Mouse (Mus musculus) stomach, postnatal 0 days (tissue): ENCODE data around the gene Adamts17.

Experiments used
- CTCF ChIP-seq: IDR thresholded peaks from 2 replicates; pipeline ENCODE4 v1.5.1; 2016; ENCODE audit warnings: antibody characterized with exemption, low read depth, mild to moderate bottlenecking, moderate library complexity
- EP300 ChIP-seq: optimal IDR thresholded peaks from 2 replicates; pipeline ENCODE3; 2016; ENCODE audit warnings: antibody characterized with exemption

DNA sequence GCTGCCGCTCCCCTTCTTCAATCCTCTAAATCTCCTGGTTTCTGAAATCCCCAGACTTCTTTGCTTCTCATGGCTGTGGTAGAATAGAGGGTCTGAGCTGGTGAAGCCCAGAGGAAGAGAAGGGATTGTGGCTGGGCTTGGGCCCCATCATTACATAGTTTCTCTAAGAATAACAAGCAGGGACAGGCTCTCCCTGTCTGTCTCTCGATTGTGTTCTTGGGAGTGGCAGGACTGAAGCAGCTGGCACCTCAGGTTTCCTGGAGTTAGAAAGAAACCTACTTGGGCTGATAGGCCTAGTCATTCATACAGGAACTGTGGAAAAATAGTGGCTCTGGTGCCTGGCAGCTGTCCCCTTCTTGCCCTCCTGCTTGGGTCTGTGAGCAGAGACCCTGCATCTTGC lies 51.9 kb downstream of the Adamts17 start:
- TF ChIP-seq EP300 (no peak), CTCF (no peak)
